Mouse (Mus musculus) heart, embryonic 15.5 days (tissue): ENCODE measurements around the gene Tbx21. TPM values are rescaled to one million over a fixed set of nuclear protein-coding genes. Genes with fewer than 3 reads are reported as not detected.

Source experiments
- ATAC-seq: fragments of 200-750 bp; cut with Nextera tagmentation; replicated peaks from 2 replicates; pipeline ENCODE4 v1.8.0; 2017; ENCODE audit warnings: low read depth, moderate TSS enrichment; ENCODE audit not compliant: insufficient number of reproducible peaks, insufficient read depth, low FRiP score
- H3K27ac ChIP-seq: fragments of 300-500 bp; sonication (generic); 2 replicates; pipeline ENCODE4 v1.5.1; 2015; ENCODE audit warnings: mild to moderate bottlenecking, inconsistent platforms
- H3K27me3 ChIP-seq: fragments of 300-500 bp; sonication (generic); 2 replicates; pipeline ENCODE4 v1.6.1; 2015; ENCODE audit warnings: inconsistent platforms
- H3K36me3 ChIP-seq: fragments of 300-500 bp; sonication (generic); 2 replicates; pipeline ENCODE4 v1.6.1; 2015; ENCODE audit warnings: mild to moderate bottlenecking, inconsistent platforms
- H3K4me1 ChIP-seq: fragments of 300-500 bp; sonication (generic); replicated peaks from 2 replicates; pipeline ENCODE4 v1.6.1; 2015; ENCODE audit warnings: inconsistent platforms
- H3K4me2 ChIP-seq: fragments of 300-500 bp; sonication (generic); 2 replicates; pipeline ENCODE4 v1.6.1; 2015; ENCODE audit warnings: inconsistent platforms, mild to moderate bottlenecking, moderate library complexity
- H3K4me3 ChIP-seq: fragments of 300-500 bp; sonication (generic); 2 replicates; pipeline ENCODE4 v1.5.1; 2015; ENCODE audit warnings: mild to moderate bottlenecking, inconsistent platforms
- H3K9ac ChIP-seq: fragments of 300-500 bp; sonication (generic); 2 replicates; pipeline ENCODE4 v1.6.1; 2015; ENCODE audit warnings: mild to moderate bottlenecking, inconsistent platforms
- H3K9me3 ChIP-seq: fragments of 300-500 bp; sonication (generic); replicated peaks from 2 replicates; pipeline ENCODE4 v1.6.1; 2016; ENCODE audit warnings: inconsistent platforms
- WGBS: fragments of 180-500 bp; shearing (Covaris S2); methylation state at CpG from one replicate; pipeline ENCODE4 v1.1.7; 2015; ENCODE audit warnings: mixed read lengths; 5-methylcytosine and 5-hydroxymethylcytosine counted together
- polyA plus RNA-seq: library from polyadenylated mRNA; unstranded; fragments of >200 nt; fragmentation: Nextera tagmentation; extraction: Ambion mirVana; gene quantifications from 2 replicates; pipeline ENCODE4 v1.2.1, GENCODE M21; 2015

Gene Tbx21
- 0.05 and 0.36 TPM in 2 replicates for polyA plus RNA-seq

GRCm38 (mm10) chr11:97114671-97115601, at the start of gene Tbx21:
Tbx21 (minus strand) TSS chr11:97115331.
- no peak for ATAC-seq
- no peak within 1 kb of the TSS for H3K27ac ChIP-seq
- H3K36me3 ChIP-seq, result no peaks in the 10 kb centered on the region
- H3K4me3 ChIP-seq, result peak within 1 kb of the TSS; percentile 49
- under 1% methylated on average over 87 of the region's 87 CpGs for WGBS
- peaks cover 19% of the 10 kb centered on the region for H3K4me1 ChIP-seq
- peak within 1 kb of the TSS; percentile 33 for H3K9ac ChIP-seq
- no peaks in the 10 kb centered on the region for H3K9me3 ChIP-seq
- H3K27me3 ChIP-seq, result peaks cover 77% of the 10 kb centered on the region
- H3K4me2 ChIP-seq, result peak within 1 kb of the TSS; percentile 87

DNA sequence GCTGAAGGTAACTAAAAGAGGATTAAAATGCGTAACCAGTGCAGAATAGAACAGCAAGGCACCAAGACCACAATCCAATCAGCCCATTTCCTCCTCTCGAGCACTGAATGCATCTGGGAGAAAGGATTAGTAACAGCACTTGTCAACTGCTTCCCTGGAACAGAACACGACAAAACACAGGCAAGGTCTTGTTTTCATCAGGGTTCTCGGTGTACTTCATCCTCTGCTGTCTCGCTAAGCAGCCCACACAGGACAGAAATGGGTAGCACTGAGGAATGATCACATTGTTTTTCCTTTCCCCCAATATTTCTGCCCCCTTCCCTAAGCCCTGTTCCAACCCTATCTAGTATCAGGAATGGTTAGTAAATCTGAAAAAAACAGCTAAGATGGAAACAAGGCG, 45.2 kb upstream of the Tbx21 start:
- Histone ChIP-seq H3K27me3 (no peaks in the 10 kb centered on the region), H3K9ac (no peak overlapping the region), H3K4me2 (no peak overlapping the region), H3K9me3 (no peaks in the 10 kb centered on the region), H3K27ac (no peak overlapping the region), H3K36me3 (peaks cover 77% of the 10 kb centered on the region), H3K4me3 (no peak overlapping the region), H3K4me1 (no peaks in the 10 kb centered on the region)
- WGBS, result 59% methylated on average over 6 of the region's 6 CpGs
- ATAC-seq, result no peak

- Histone ChIP-seq H3K4me1 (peaks cover 7% of the 10 kb centered on the region), H3K27ac (no peak overlapping the region), H3K9ac (no peak overlapping the region), H3K4me3 (no peak overlapping the region), H3K9me3 (no peaks in the 10 kb centered on the region), H3K27me3 (no peaks in the 10 kb centered on the region), H3K36me3 (peaks cover 51% of the 10 kb centered on the region), H3K4me2 (no peak overlapping the region)
- no peak for ATAC-seq
- WGBS, result 70% methylated on average over 7 of the region's 7 CpGs
Observed at GRCm38 (mm10) chr11:97156999-97157398, 41.9 kb upstream of the Tbx21 start.

DNA sequence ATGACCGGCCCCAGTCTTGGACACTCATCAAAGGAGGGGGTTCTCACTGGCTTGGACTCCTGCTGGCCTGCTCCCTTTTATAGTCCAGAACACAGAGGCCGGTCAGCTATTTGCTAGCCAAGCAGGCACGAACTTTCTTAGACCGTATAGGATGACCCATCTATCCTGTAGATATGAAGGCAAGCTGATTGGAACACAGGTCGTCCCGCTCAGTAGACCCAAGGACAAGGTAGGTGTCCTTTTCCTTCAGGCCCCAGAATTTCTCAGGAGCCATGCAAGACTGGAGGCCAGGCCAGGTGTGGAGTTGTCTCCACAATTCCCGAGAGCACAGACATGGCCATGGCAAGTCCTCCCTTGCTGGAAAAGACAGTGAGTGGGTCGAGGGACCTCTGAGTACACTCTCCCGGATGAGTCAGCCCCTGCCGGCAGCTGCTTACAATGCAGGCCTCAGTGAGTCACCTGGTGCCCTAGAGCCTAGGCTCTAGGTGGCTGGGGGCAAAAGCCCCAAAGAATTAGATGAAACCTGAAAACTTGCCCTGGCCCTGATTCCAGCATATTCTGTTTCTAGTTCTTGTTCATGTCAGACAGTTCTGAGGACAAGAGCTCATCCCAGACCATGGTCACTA, 37.6 kb upstream of the Tbx21 start:
- no peak overlapping the region; the same call in 1 of the 2 replicates for H3K4me3 ChIP-seq
- H3K9ac ChIP-seq, result no peak overlapping the region
- H3K27me3 ChIP-seq, result 0 out of 2 replicates have a peak, but pooled peaks cover 3% of the 10 kb centered on the region
- no peaks in the 10 kb centered on the region for H3K9me3 ChIP-seq
- no peak overlapping the region; the same call in 1 of the 2 replicates for H3K27ac ChIP-seq
- no peak for ATAC-seq
- peaks cover 37% of the 10 kb centered on the region for H3K4me1 ChIP-seq
- 32% methylated on average over 10 of the region's 10 CpGs for WGBS
- peak overlapping the region; percentile 98; the same call in 1 of the 2 replicates for H3K4me2 ChIP-seq
- H3K36me3 ChIP-seq, result peaks cover 17% of the 10 kb centered on the region; the same call in 1 of the 2 replicates

- H3K9ac ChIP-seq, result peak overlapping the region; percentile 77
- peak overlapping the region; percentile 88 for H3K4me3 ChIP-seq
- H3K4me2 ChIP-seq, result peak overlapping the region; percentile 98
- H3K27ac ChIP-seq, result peak overlapping the region; percentile 92
- H3K27me3 ChIP-seq, result 0 out of 2 replicates have a peak, but pooled peaks cover 3% of the 10 kb centered on the region
- H3K4me1 ChIP-seq, result peaks cover 44% of the 10 kb centered on the region
- under 1% methylated on average over 11 of the region's 11 CpGs for WGBS
- no peaks in the 10 kb centered on the region for H3K9me3 ChIP-seq
- peaks cover 12% of the 10 kb centered on the region; the same call in 1 of the 2 replicates for H3K36me3 ChIP-seq
- ATAC-seq, result no peak
Observed at GRCm38 (mm10) chr11:97152023-97152426, 36.9 kb upstream of the Tbx21 start.

DNA sequence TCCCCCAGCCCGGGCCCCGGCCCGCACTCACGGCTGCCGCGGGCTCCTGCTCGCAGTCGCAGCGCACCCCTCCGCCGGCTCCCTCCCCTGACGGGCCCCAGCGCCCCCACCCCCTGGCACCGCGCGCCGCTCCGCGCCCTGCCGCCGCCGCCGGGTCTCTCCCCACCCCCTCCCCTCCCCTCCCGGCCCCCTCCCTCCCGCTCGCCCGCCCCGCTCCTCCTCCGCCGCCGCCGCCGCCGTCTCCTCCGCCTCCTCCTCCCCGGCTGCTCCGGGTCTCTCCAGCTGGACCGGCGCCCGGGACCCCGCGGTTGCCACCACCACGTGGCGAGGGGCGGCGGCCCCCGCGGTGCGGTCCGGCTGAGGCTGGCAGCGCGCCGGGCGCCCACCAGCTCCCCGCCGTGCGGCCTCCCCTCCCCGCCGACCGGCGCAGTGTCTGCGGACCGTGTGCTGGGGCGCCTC, 36.2 kb upstream of the Tbx21 start, which contains the start of gene Tbkbp1:
Gene Tbkbp1, minus strand, starts transcription at position 153 of the 459 bp plus-strand sequence.
- Histone ChIP-seq H3K4me2 (peak within 1 kb of the TSS; percentile 98), H3K27ac (peak within 1 kb of the TSS; percentile 92), H3K9ac (peak within 1 kb of the TSS; percentile 77), H3K36me3 (peaks cover 9% of the 10 kb centered on the region; the same call in 1 of the 2 replicates), H3K27me3 (0 out of 2 replicates have a peak, but pooled peaks cover 3% of the 10 kb centered on the region), H3K4me3 (peak within 1 kb of the TSS; percentile 88), H3K9me3 (no peaks in the 10 kb centered on the region), H3K4me1 (peaks cover 49% of the 10 kb centered on the region)
- WGBS, result under 1% methylated on average over 35 of the region's 64 CpGs
- ATAC-seq, result peak; percentile 3; the same call in 1 of the 2 replicates

GRCm38 (mm10) chr11:97150411-97151330, 35.5 kb upstream of the Tbx21 start:
- ATAC-seq, result peak; percentile 63
- H3K36me3 ChIP-seq, result peaks cover 9% of the 10 kb centered on the region; the same call in 1 of the 2 replicates
- H3K4me1 ChIP-seq, result peaks cover 54% of the 10 kb centered on the region
- peak overlapping the region; percentile 77 for H3K9ac ChIP-seq
- no peaks in the 10 kb centered on the region for H3K9me3 ChIP-seq
- H3K4me3 ChIP-seq, result peak overlapping the region; percentile 88
- WGBS, result under 1% methylated on average over 82 of the region's 102 CpGs
- peak overlapping the region; percentile 98 for H3K4me2 ChIP-seq
- 0 out of 2 replicates have a peak, but pooled peaks cover 3% of the 10 kb centered on the region for H3K27me3 ChIP-seq
- H3K27ac ChIP-seq, result peak overlapping the region; percentile 92

DNA sequence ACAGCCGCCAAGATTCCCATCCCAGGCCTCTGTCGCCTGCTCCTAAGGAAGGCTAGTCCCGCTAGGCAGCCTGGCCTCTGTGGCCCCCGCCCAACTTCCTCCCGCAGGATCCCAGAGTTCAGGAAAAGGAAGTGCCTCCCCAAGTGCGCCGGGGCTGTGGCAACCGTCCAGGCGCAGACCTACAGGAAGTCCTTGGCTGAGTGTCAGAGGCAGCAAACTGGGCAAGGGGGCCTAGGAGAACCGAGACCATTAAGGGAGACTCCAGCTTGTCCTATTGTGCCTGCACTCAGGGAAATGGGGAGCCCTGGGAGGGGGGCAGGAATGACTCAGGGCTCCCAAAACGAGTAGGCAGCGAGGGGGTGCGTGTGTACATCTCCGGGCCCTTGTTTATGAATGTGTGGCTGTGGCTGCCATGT, 34.9 kb upstream of the Tbx21 start:
- H3K4me2 ChIP-seq, result peak overlapping the region; percentile 98
- H3K27me3 ChIP-seq, result 0 out of 2 replicates have a peak, but pooled peaks cover 3% of the 10 kb centered on the region
- 0 out of 2 replicates have a peak, but pooled peaks cover 3% of the 10 kb centered on the region for H3K36me3 ChIP-seq
- H3K27ac ChIP-seq, result peak overlapping the region; percentile 92
- peak; percentile 57 for ATAC-seq
- H3K9me3 ChIP-seq, result no peaks in the 10 kb centered on the region
- H3K4me3 ChIP-seq, result peak overlapping the region; percentile 88
- WGBS, result 4% methylated on average over 14 of the region's 14 CpGs
- H3K4me1 ChIP-seq, result peaks cover 56% of the 10 kb centered on the region
- peak overlapping the region; percentile 77 for H3K9ac ChIP-seq

DNA sequence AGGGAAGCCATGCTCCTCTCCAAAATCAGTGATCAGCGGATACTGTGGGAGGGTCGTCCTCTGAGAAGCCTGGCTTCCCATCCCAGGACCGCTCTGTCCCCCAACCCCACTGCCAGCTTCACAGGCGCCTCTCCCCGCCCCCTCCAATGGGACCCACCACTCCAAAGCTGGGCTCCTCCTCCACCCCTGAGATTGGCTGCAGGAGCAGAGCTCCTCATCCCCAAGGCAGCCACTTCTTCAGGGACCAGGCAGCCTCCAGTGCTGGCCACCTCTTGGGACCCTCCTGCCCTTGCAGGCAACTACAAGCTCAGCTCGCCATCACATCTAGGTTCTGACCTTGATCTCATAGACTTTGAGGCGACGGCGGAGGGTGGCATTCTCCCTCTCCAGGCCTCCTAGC, 33.9 kb upstream of the Tbx21 start:
- Histone ChIP-seq H3K4me2 (peak overlapping the region; percentile 98), H3K4me1 (peaks cover 56% of the 10 kb centered on the region), H3K27me3 (0 out of 2 replicates have a peak, but pooled peaks cover 3% of the 10 kb centered on the region), H3K27ac (peak overlapping the region; percentile 92), H3K36me3 (no peaks in the 10 kb centered on the region), H3K9ac (no peak overlapping the region), H3K9me3 (no peaks in the 10 kb centered on the region), H3K4me3 (peak overlapping the region; percentile 88)
- no peak for ATAC-seq
- WGBS, result 46% methylated on average over 9 of the region's 9 CpGs

DNA sequence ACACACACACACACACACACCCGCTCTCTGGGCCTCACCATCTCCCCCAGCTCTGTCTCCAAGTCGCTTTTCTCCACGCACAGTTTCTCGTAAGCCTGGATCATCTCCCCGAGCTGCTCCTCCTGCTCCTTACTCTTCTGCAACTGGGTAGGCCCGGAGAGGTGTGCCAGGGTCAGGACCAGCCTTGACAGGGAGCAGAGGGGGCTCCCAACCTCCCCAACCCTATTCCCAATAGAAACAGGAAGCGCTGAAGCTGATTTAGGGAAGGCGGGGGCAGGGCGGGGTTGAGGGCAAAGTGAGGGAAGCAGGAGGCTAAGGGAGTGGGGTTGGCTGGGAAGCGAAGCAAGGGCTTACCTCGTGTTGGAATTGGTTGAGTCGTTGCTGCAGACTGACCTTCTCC, 33.5 kb upstream of the Tbx21 start:
- peak overlapping the region; percentile 92; the same call in 1 of the 2 replicates for H3K27ac ChIP-seq
- WGBS, result 40% methylated on average over 12 of the region's 12 CpGs
- H3K4me1 ChIP-seq, result peaks cover 56% of the 10 kb centered on the region
- H3K4me3 ChIP-seq, result peak overlapping the region; percentile 88
- 0 out of 2 replicates have a peak, but pooled peaks cover 3% of the 10 kb centered on the region for H3K27me3 ChIP-seq
- H3K4me2 ChIP-seq, result peak overlapping the region; percentile 98
- H3K9ac ChIP-seq, result no peak overlapping the region
- no peaks in the 10 kb centered on the region for H3K36me3 ChIP-seq
- ATAC-seq, result no peak
- no peaks in the 10 kb centered on the region for H3K9me3 ChIP-seq
